Mouse (Mus musculus) embryonic fibroblast, embryonic 13.5 days (primary cell): ENCODE measurements around the gene Rapgefl1.
A peak's percentile ranks its signal among the peaks of the same experiment; 100 is the strongest.

Source experiments
- CTCF ChIP-seq: IDR thresholded peaks from 2 replicates; pipeline ENCODE4 v1.5.1; 2011; ENCODE audit warnings: mild to moderate bottlenecking, control low read depth, low read length, moderate library complexity, borderline replicate concordance; ENCODE audit not compliant: insufficient read depth
- POLR2A ChIP-seq: IDR thresholded peaks from 2 replicates; pipeline ENCODE4 v1.6.1; 2011; ENCODE audit warnings: low read depth, mild to moderate bottlenecking, control low read depth, low read length, moderate library complexity

DNA sequence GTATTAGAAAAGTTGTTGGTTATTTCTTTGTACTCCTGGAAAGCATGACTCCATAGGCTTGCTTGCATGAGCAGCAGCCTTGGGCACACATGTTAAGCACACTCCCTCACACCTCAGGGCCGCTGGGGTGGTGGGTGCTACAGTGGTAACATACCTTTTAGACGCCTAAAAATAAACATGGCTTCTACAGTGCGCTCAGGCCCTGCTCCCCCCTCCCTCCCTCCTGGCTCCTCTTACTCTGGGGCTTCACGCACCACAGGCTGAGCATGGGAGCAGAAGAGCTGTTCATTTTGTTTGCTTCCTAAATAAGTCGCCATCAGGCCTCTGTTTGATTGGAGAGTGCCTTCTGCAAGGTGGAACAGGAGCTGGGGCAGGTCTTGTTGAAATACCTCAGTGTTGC is 39.3 kb upstream of the Rapgefl1 start:
- 0 out of 2 replicates have a peak, but pooled peaks have one; percentile 21 for TF ChIP-seq POLR2A
- TF ChIP-seq CTCF, result no peak
